Mouse (Mus musculus) CH12.LX (cell line): ENCODE results near the gene Prokr2. TPM values are rescaled to one million over a fixed set of nuclear protein-coding genes. Genes with fewer than 3 reads are reported as not detected.
"Not testable (repeated sequence)": the region's sequence is repeated elsewhere in the genome, so short reads cannot be mapped to it uniquely, and the experiment has no call there.

Experiments
- DNase-seq: peaks from one replicate; pipeline ENCODE4 v3.0.0-alpha.2; 2013; ENCODE audit errors: extremely low read depth
- H3K27ac ChIP-seq: 2 replicates; pipeline ENCODE4 v1.5.1; 2012; ENCODE audit warnings: low read depth, mild to moderate bottlenecking, control low read depth, moderate library complexity; ENCODE audit not compliant: insufficient read depth
- H3K27me3 ChIP-seq: replicated peaks from 2 replicates; pipeline ENCODE3; 2012; ENCODE audit warnings: inconsistent platforms
- H3K36me3 ChIP-seq, 2 experiments: replicated peaks in 1 of 2; 2 replicates each; pipeline versions ENCODE3 to v1.6.1; 2012; ENCODE audit warnings: inconsistent platforms in 1 of 2, low read length in 1 of 2, mild to moderate bottlenecking in 1 of 2, mixed read lengths in 1 of 2, moderate library complexity in 1 of 2; ENCODE audit not compliant: control insufficient read depth in 1 of 2, insufficient read depth in 1 of 2
- H3K4me1 ChIP-seq, 2 experiments: 2 replicates each; pipeline ENCODE4 v1.6.1; 2012; ENCODE audit warnings: inconsistent platforms in 1 of 2, moderate library complexity in 1 of 2; ENCODE audit not compliant: insufficient read depth in 2 of 2, control insufficient read depth in 1 of 2
- H3K4me2 ChIP-seq: 2 replicates; pipeline ENCODE4 v1.6.1; 2012; ENCODE audit warnings: low read depth, mild to moderate bottlenecking, control low read depth; ENCODE audit not compliant: poor library complexity, insufficient read depth, severe bottlenecking
- H3K4me3 ChIP-seq, 3 experiments: fragments of 150-350 bp in 1 of 3; sonication (generic) in 1 of 3; replicated peaks in 1 of 3; 2 replicates each; pipeline versions ENCODE3 to v1.5.1; 2011 to 2012; ENCODE audit warnings: low read depth in 2 of 3, low read length in 2 of 3, mild to moderate bottlenecking in 2 of 3, moderate library complexity in 2 of 3, control low read depth in 1 of 3, improper control_type of control experiment in 1 of 3, inconsistent platforms in 1 of 3, mixed read lengths in 1 of 3; ENCODE audit not compliant: poor library complexity in 1 of 3
- H3K79me2 ChIP-seq: replicated peaks from 2 replicates; pipeline ENCODE4 v1.6.1; 2012; ENCODE audit warnings: mild to moderate bottlenecking, moderate library complexity; ENCODE audit not compliant: control insufficient read depth, poor library complexity, insufficient read depth, severe bottlenecking; ENCODE audit errors: extremely low read depth
- H3K9ac ChIP-seq: 2 replicates; pipeline ENCODE4 v1.6.1; 2012; ENCODE audit warnings: low read depth, mild to moderate bottlenecking, control low read depth, moderate library complexity; ENCODE audit not compliant: insufficient read depth
- H3K9me3 ChIP-seq: replicated peaks from 2 replicates; pipeline ENCODE3; 2012; ENCODE audit warnings: low read length, inconsistent platforms, mixed read lengths
- BHLHE40 ChIP-seq: IDR thresholded peaks from 2 replicates; pipeline ENCODE4 v1.6.1; 2011; ENCODE audit warnings: mild to moderate bottlenecking, low read depth, low read length, improper control_type of control experiment
- CTCF ChIP-seq, 2 experiments: IDR thresholded peaks in 1 of 2; conservative IDR thresholded peaks in 1 of 2; 2 replicates each; pipeline ENCODE4 v1.5.1; 2011 to 2012; ENCODE audit warnings: low read depth in 2 of 2, low read length in 2 of 2, improper control_type of control experiment in 1 of 2, inconsistent platforms in 1 of 2, mild to moderate bottlenecking in 1 of 2, moderate library complexity in 1 of 2
- ETS1 ChIP-seq: conservative IDR thresholded peaks from 2 replicates; pipeline ENCODE4 v1.6.1; 2012; ENCODE audit warnings: low read depth, mild to moderate bottlenecking, inconsistent platforms, low read length, improper control_type of control experiment, moderate library complexity
- JUND ChIP-seq: conservative IDR thresholded peaks from 2 replicates; pipeline ENCODE4 v1.6.1; 2011; ENCODE audit warnings: low read depth, low read length, improper control_type of control experiment
- MAFK ChIP-seq: IDR thresholded peaks from 2 replicates; pipeline ENCODE4 v1.6.1; 2011; ENCODE audit warnings: low read length, improper control_type of control experiment; ENCODE audit not compliant: insufficient replicate concordance
- MYC ChIP-seq: IDR thresholded peaks from 2 replicates; pipeline ENCODE4 v1.6.1; 2011; ENCODE audit warnings: low read depth, mild to moderate bottlenecking, improper control_type of control experiment, low read length
- NELFE ChIP-seq: IDR thresholded peaks from 2 replicates; pipeline ENCODE4 v1.6.1; 2011; ENCODE audit warnings: low read depth, low read length, improper control_type of control experiment
- PAX5 ChIP-seq: IDR thresholded peaks from 2 replicates; pipeline ENCODE4 v1.6.1; 2012; ENCODE audit warnings: low read length, inconsistent platforms, mixed read lengths
- POLR2AphosphoS2 ChIP-seq: IDR thresholded peaks from 2 replicates; pipeline ENCODE4 v1.6.1; 2011; ENCODE audit warnings: low read depth, low read length, improper control_type of control experiment
- TBP ChIP-seq: conservative IDR thresholded peaks from 2 replicates; pipeline ENCODE4 v1.6.1; 2011; ENCODE audit warnings: low read depth, low read length, improper control_type of control experiment
- UBTF ChIP-seq: IDR thresholded peaks from 2 replicates; pipeline ENCODE4 v1.6.1; 2012; ENCODE audit warnings: low read depth, mild to moderate bottlenecking, inconsistent platforms, low read length, improper control_type of control experiment, moderate library complexity
- USF1 ChIP-seq: IDR thresholded peaks from 2 replicates; pipeline ENCODE4 v1.6.1; 2014; ENCODE audit warnings: low read depth, mild to moderate bottlenecking, inconsistent platforms, low read length, improper control_type of control experiment
- dilution Hi-C: fragments of 300-500 bp; cut with MboI; formaldehyde crosslinking; loops from 2 replicates; pipeline ENCODE4 v1.14.3; 2020; ENCODE audit warnings: low sequenced_read_pairs; ENCODE audit not compliant: extremely low pct_unique_long_range_greater_than_20kb, extremely low pct_ligation_motif_present
- in situ Hi-C: fragments of 300-500 bp; cut with MboI; formaldehyde crosslinking; loops from 3 replicates; pipeline ENCODE4 v1.14.3; 2019; ENCODE audit warnings: low sequenced_read_pairs, low pct_ligation_motif_present, low pct_unique_long_range_greater_than_20kb, mixed read lengths
- polyA plus RNA-seq: library from polyadenylated mRNA; unstranded; fragments of >175 nt; gene quantifications from 2 replicates; pipeline ENCODE4 v1.2.1, GENCODE M21; 2012; ENCODE audit warnings: low read depth; ENCODE audit not compliant: insufficient read length
- total RNA-seq, 2 experiments: library from RNA; depleted of rRNA; stranded (reverse); fragments of 300-350 nt in 1 of 2; fragments of >200 nt in 1 of 2; gene quantifications; 2 replicates each; pipeline ENCODE4 v1.2.3; 2012 to 2014

Gene Prokr2
- total and polyA plus RNA-seq, 3 experiments: 0.04 TPM; not detected in 2

DNA sequence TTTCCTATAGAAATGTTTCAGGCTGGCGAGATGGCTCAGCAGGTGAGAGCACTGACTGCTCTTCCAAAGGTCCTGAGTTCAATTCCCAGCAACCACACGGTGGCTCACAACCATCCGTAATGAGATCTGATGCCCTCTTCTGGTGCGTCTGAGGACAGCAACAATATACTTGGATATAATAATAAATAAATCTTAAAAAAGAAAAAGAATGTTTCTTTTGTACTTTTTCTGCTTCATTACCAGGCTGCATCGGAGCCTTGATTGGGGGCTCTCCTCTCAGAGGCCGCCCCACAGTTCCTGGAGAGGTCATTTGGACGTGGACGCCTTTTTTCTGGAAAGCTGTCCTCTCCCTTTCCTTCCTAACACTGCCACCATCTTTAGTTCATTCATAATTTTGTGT lies 71.2 kb downstream of the Prokr2 start:
- dilution Hi-C loops, H3K9ac ChIP-seq, H3K79me2 ChIP-seq, H3K27ac ChIP-seq, DNase-seq, H3K27me3 ChIP-seq, H3K4me2 ChIP-seq, H3K4me3 ChIP-seq, H3K9me3 ChIP-seq: not testable (repeated sequence)
- peak in 1 of 2 experiments; percentile 3; a peak in 1 of 4 replicates for TF ChIP-seq CTCF (conservative IDR thresholded peaks at IDR 0.05 in 1 of 2, IDR thresholded peaks at IDR 0.05 in 1 of 2; ENCODE audit: low read depth in 2 of 2, low read length in 2 of 2)
- Histone ChIP-seq H3K4me1 (peaks cover 0 to 12% of the 10 kb centered on the region in 2 experiments; a peak in 2 of 4 replicates), H3K36me3 (peaks cover 3 to 31% of the 10 kb centered on the region in 2 experiments)
- in situ Hi-C loops: loop anchor here (25.0 kb wide), 2 partner anchors 398 to 598 kb away; no protein-coding TSS in a partner anchor

GRCm38 (mm10) chr2:132313568-132313967 lies 71.7 kb downstream of the Prokr2 start:
- in situ Hi-C loops: loop anchor here (25.0 kb wide), 2 partner anchors 399 to 599 kb away; no protein-coding TSS in a partner anchor
- H3K4me3 ChIP-seq: no peak overlapping the region
- H3K9ac ChIP-seq: no peak overlapping the region
- H3K4me2 ChIP-seq: no peak overlapping the region
- no peak overlapping the region for H3K27ac ChIP-seq
- no peak for DNase-seq
- dilution Hi-C loops: no loop called here
- TF ChIP-seq ETS1 (no peak), UBTF (no peak), POLR2AphosphoS2 (no peak)
- TF ChIP-seq, all 38 proteins: peak for 0
- Histone ChIP-seq H3K79me2 (no peaks in the 10 kb centered on the region), H3K4me1 (peaks cover 0 to 12% of the 10 kb centered on the region in 2 experiments; a peak in 2 of 4 replicates), H3K9me3 (peaks cover 2% of the 10 kb centered on the region), H3K36me3 (peaks cover 5 to 36% of the 10 kb centered on the region in 2 experiments), H3K27me3 (no peaks in the 10 kb centered on the region)

DNA sequence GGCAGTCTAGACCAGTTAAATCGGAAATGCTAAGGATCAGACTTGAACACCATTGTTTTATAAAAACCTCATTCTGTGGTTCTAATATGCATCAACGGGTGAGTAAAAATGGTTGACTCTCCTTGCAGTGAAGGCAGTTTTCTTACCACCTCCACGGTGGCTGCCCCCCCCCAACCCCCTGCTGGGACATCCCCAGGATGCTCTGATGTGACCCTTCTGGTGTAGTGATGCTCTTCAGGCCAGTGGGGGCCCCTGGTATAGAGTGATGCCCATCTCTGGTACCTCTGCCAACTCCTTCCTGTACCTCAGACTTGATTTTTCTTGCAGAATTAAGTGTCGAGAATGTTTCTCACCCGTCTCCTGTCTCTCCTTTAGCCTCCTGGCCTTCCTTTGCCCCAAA lies 72.6 kb downstream of the Prokr2 start:
- Histone ChIP-seq H3K36me3 (peaks cover 8 to 46% of the 10 kb centered on the region in 2 experiments), H3K9me3 (peaks cover 2% of the 10 kb centered on the region), H3K4me1 (peaks cover 0 to 12% of the 10 kb centered on the region in 2 experiments; a peak in 2 of 4 replicates), H3K79me2 (no peaks in the 10 kb centered on the region), H3K27me3 (no peaks in the 10 kb centered on the region), H3K27ac (no peak overlapping the region), H3K9ac (no peak overlapping the region), H3K4me3 (no peak overlapping the region), H3K4me2 (no peak overlapping the region)
- TF ChIP-seq CTCF (conservative IDR thresholded peaks at IDR 0.05 in 1 of 2, IDR thresholded peaks at IDR 0.05 in 1 of 2; ENCODE audit: low read depth in 2 of 2, low read length in 2 of 2) (no peak), POLR2AphosphoS2 (no peak), PAX5 (no peak), MYC (no peak), USF1 (no peak), NELFE (no peak), TBP (no peak), JUND (no peak), BHLHE40 (no peak), MAFK (no peak)
- dilution Hi-C loops (no loop called here), in situ Hi-C loops (loop anchor here (25.0 kb wide), 2 partner anchors 400 to 600 kb away; no protein-coding TSS in a partner anchor)
- DNase-seq: no peak
